Mouse (Mus musculus): Measurements from ENCODE around the gene Olfr172. TPM values are rescaled to one million over a fixed set of nuclear protein-coding genes. Genes with fewer than 3 reads are reported as not detected.

Olfr172 gene
- under 1 TPM in 1 of 2 experiments, not detected in 1; 0.19 TPM for polyA plus RNA-seq (2017; shearing (Covaris generic))

- no peak for ATAC-seq
Observed at GRCm38 (mm10) chr16:58763076-58763475, at the start of gene Olfr172. Olfr172 (minus strand) TSS chr16:58763176.

- ATAC-seq: no peak
Observed at GRCm38 (mm10) chr16:58800168-58800567, 37.2 kb upstream of the Olfr172 start, which contains the start of gene Olfr173. Olfr173 (minus strand) TSS chr16:58800268.

- ATAC-seq: no peak
Observed at GRCm38 (mm10) chr16:58756191-58756590, 6.8 kb downstream of the Olfr172 start.

- peak; percentile 79 for ATAC-seq
Observed at GRCm38 (mm10) chr16:58751314-58751713, 11.7 kb downstream of the Olfr172 start.

- ATAC-seq: no peak
Observed at GRCm38 (mm10) chr16:58746715-58747114, 16.3 kb downstream of the Olfr172 start.

GRCm38 (mm10) chr16:58740751-58741150 lies 22.2 kb downstream of the Olfr172 start:
- no peak for ATAC-seq

- ATAC-seq: no peak
Observed at GRCm38 (mm10) chr16:58738800-58739199, 24.2 kb downstream of the Olfr172 start.

- ATAC-seq: no peak
Observed at GRCm38 (mm10) chr16:58738205-58738604, 24.8 kb downstream of the Olfr172 start.

GRCm38 (mm10) chr16:58728176-58728671 lies 34.8 kb downstream of the Olfr172 start:
- ATAC-seq: peak; percentile 12

GRCm38 (mm10) chr16:58727477-58728131 lies 35.4 kb downstream of the Olfr172 start, which contains the start of gene Cldnd1:
Cldnd1 (plus strand) TSS chr16:58727910.
- ATAC-seq: peak; percentile 99

- no peak for ATAC-seq
Observed at GRCm38 (mm10) chr16:58726680-58727476, 36.1 kb downstream of the Olfr172 start.

- ATAC-seq: peak; percentile 52
Observed at GRCm38 (mm10) chr16:58722292-58722691, 40.7 kb downstream of the Olfr172 start.

- ATAC-seq: peak; percentile 37
Observed at GRCm38 (mm10) chr16:58718666-58719120, 44.3 kb downstream of the Olfr172 start, which contains the start of gene Gpr15. Gpr15 (minus strand) TSS chr16:58719070.

- no peak for ATAC-seq
Observed at GRCm38 (mm10) chr16:58715018-58715417, 48.0 kb downstream of the Olfr172 start.

- ATAC-seq: no peak
Observed at GRCm38 (mm10) chr16:58713128-58713527, 49.8 kb downstream of the Olfr172 start.

GRCm38 (mm10) chr16:58712221-58712620 lies 50.8 kb downstream of the Olfr172 start:
- peak; percentile 61 for ATAC-seq

Other genes with a start within 250 kb of the Olfr172 start
- 1 to 10 TPM; 4.6 to 7.4 TPM for gene St3gal6, start 238.9 kb downstream of the Olfr172 start, polyA plus RNA-seq (2017; shearing (Covaris generic))
- gene Gm813, start 146.2 kb downstream of the Olfr172 start, polyA plus RNA-seq (2017; shearing (Covaris generic)): not detected
- not detected for gene E330017A01Rik, start 124.4 kb downstream of the Olfr172 start, polyA plus RNA-seq (2017; shearing (Covaris generic))
- gene Cpox, start 92.9 kb downstream of the Olfr172 start, polyA plus RNA-seq (2017; shearing (Covaris generic)): 10 to 100 TPM; 34.0 to 37.2 TPM
- gene Gpr15, start 44.1 kb downstream of the Olfr172 start, polyA plus RNA-seq (2017; shearing (Covaris generic)): 10 to 100 TPM; 22.6 to 23.4 TPM
- gene Cldnd1, start 35.3 kb downstream of the Olfr172 start, polyA plus RNA-seq (2017; shearing (Covaris generic)): 100 to 1,000 TPM; 229 to 255 TPM
- 1 to 10 TPM in 1 of 2 experiments, under 1 TPM in 1; 0.75 to 1.2 TPM for gene Olfr173, start 37.1 kb upstream of the Olfr172 start, polyA plus RNA-seq (2017; shearing (Covaris generic))
- gene Olfr175-ps1, start 63.6 kb upstream of the Olfr172 start, polyA plus RNA-seq (2017; shearing (Covaris generic)): not detected
- not detected for gene Olfr177, start 111.6 kb upstream of the Olfr172 start, polyA plus RNA-seq (2017; shearing (Covaris generic))
- not detected for gene Olfr178, start 128.9 kb upstream of the Olfr172 start, polyA plus RNA-seq (2017; shearing (Covaris generic))
- gene Olfr181, start 165.6 kb upstream of the Olfr172 start, polyA plus RNA-seq (2017; shearing (Covaris generic)): not detected
- not detected for gene Olfr180, start 166.2 kb upstream of the Olfr172 start, polyA plus RNA-seq (2017; shearing (Covaris generic))
- under 1 TPM in 1 of 2 experiments, not detected in 1; 0.17 TPM for gene Olfr183, start 232.2 kb upstream of the Olfr172 start, polyA plus RNA-seq (2017; shearing (Covaris generic))

Measured in activated CD4-positive, CD25-positive, alpha-beta regulatory T cell, adult 4 months (primary cell).